ENCODE assay signal across 8 mouse cellular contexts in the genomic region with DNA sequence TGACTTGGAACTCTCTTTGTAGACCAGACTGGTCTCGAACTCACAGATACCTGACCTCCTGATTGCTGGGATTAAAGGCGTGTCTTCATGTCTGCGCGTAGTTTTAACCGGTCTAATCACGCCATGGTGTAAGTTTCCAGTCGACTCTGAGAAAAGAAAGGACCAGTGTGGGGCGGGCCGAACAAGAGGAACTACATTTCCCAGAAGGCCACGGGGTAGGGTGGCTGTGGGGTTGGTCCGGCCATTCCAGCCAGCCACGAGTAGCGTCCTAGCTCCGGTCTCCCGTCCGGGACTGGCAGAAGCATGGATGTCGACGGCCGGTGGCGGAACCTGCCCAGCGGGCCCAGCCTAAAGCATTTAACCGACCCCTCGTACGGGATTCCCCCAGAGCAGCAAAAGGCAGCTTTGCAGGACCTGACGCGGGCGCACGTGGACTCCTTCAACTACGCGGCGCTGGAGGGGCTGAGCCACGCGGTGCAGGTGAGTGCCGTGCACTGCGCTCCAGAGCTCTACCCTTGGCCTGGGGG. TPM values are rescaled to one million over a fixed set of nuclear protein-coding genes. Genes with fewer than 3 reads are reported as not detected.
DNase-seq lines count a peak whose midpoint lies in the region; ATAC-seq lines count a peak whose summit lies in the region.

A gene (plus strand): TSS at position 212 of the 527 bp plus-strand sequence.

- H3K4me3 ChIP-seq in hindbrain, embryonic 11.5 days (ENCODE audit: low read depth, low read length), result peak within 1 kb of the TSS; percentile 75

- ATAC-seq in hindbrain, embryonic 11.5 days (ENCODE audit: low FRiP score), result peak; percentile 99

- no peaks in the 10 kb centered on the region for H3K9me3 ChIP-seq in hindbrain, embryonic 11.5 days (ENCODE audit: control insufficient read depth, low read length)

- H3K4me1 ChIP-seq in hindbrain, embryonic 11.5 days (replicated peaks; ENCODE audit: control insufficient read depth, insufficient read depth, low read length), result 0 out of 2 replicates have a peak, but pooled peaks cover 2% of the 10 kb centered on the region

- peak within 1 kb of the TSS; percentile 77 for H3K4me2 ChIP-seq in hindbrain, embryonic 11.5 days (replicated peaks; ENCODE audit: low read depth, low read length)

- DNase-seq in Muller cell, postnatal 12 days (ENCODE audit: inconsistent ontology term), result peak; percentile 96
- peak; percentile 95 for DNase-seq in cerebellum, adult 9-11 months
- peak; percentile 92 to 96 for DNase-seq in frontal cortex, adult 2 months (ENCODE audit: extremely low spot score in 1 of 2, low spot score in 1 of 2)
- DNase-seq in hindbrain, embryonic 11.5 days (ENCODE audit: low spot score), result peak; percentile 94
- peak; percentile 84 to 89 for DNase-seq in layer of hippocampus, postnatal 10 days (ENCODE audit: low spot score in 2 of 2)
- DNase-seq in lung, postnatal 10 days, result peak; percentile 97
- DNase-seq in ovary, postnatal 36 days (ENCODE audit: low spot score), result peak; percentile 86
- peak; percentile 86 for DNase-seq in thymus, postnatal 25 days

- no peak within 1 kb of the TSS for H3K27ac ChIP-seq in hindbrain, embryonic 11.5 days (ENCODE audit: low read depth, low read length)

- no peaks in the 10 kb centered on the region for H3K27me3 ChIP-seq in hindbrain, embryonic 11.5 days (ENCODE audit: control insufficient read depth, insufficient read depth, low read length)

- peaks cover 4% of the 10 kb centered on the region; the same call in 1 of the 2 replicates for H3K36me3 ChIP-seq in hindbrain, embryonic 11.5 days (ENCODE audit: control insufficient read depth, insufficient read depth, low read length)

- peak within 1 kb of the TSS; percentile 72 for H3K9ac ChIP-seq in hindbrain, embryonic 11.5 days (ENCODE audit: low read depth, low read length)

- under 1% methylated on average over 35 of the region's 35 CpGs for WGBS in hindbrain, embryonic 11.5 days

RNA-seq across cellular contexts. Expression of the gene that starts here (rescaled TPM):
- polyA plus RNA-seq in frontal cortex, adult 2 months (2012; rRNA removed), result 27.8 and 29.3 TPM in 2 replicates
- 16.7 and 19.7 TPM in 2 replicates for polyA plus RNA-seq in hindbrain, embryonic 11.5 days (2014; fragmentation: Nextera tagmentation; extraction: Ambion mirVana)
- 10 to 100 TPM; 17.5 to 19.5 TPM for total RNA-seq in layer of hippocampus, postnatal 10 days (2021)
